Mouse (Mus musculus) colon, adult 2 months (tissue): Measurements from ENCODE around the gene BC048507. TPM values are rescaled to one million over a fixed set of nuclear protein-coding genes. Genes with fewer than 3 reads are reported as not detected.

Source experiments
- polyA plus RNA-seq: library from polyadenylated mRNA; depleted of rRNA; stranded (reverse); fragments of >200 nt; gene quantifications from 2 replicates; pipeline ENCODE4 v1.2.3, GENCODE M21; 2012; rRNA removed

Gene BC048507
- not detected in 2 replicates for polyA plus RNA-seq

GRCm38 (mm10) chr13:67863026-67863425, at the start of gene BC048507:
Gene BC048507 (plus strand): TSS chr13:67863326.

DNA sequence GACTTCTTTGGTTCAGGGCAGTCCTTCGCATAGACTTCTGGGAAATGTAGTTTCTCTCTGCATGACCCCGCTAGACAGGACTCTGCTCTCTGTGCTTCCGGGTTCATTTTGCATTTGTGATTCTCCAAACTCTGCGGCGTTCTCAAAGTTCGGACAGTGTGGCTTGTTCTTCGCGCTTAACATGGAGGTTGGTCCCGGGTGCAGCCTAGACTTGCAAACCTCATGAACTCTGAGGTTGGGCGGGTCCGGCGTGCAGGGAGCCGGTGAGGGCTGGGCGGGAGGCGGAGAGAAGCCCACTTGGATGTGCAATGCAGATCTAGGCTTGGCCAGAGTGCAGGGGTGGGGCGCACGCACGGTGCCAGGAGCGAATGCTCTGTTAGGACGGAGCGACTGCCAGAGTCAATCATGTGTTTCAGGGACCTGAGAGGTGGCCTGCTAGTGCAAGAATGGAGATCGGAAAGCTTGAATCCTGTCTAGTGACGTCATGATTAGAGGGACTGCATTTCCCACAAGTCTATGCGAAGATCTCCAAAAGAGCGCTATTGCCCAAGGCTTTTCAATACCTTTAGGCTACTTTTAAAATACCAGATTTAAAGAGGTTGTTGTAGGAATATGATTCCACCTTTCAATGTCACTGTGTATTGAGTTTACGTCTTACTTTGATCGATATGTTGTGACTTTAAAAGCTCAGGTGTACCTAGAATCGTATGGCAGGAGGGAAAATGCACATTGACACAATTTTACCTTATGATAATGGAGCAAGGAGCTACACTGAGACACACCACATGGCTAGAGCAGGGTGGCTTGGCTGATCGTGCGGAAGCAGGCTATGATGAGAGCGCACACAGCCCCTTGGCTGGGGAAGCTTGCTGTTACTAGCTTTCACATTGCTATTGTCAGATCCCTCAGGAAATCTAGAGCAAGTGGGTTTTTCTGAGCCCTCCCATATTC, 49.1 kb upstream of the BC048507 start, which contains the start of gene Zfp273:
Gene Zfp273, plus strand, starts transcription at position 31 of the 951 bp plus-strand sequence.

DNA sequence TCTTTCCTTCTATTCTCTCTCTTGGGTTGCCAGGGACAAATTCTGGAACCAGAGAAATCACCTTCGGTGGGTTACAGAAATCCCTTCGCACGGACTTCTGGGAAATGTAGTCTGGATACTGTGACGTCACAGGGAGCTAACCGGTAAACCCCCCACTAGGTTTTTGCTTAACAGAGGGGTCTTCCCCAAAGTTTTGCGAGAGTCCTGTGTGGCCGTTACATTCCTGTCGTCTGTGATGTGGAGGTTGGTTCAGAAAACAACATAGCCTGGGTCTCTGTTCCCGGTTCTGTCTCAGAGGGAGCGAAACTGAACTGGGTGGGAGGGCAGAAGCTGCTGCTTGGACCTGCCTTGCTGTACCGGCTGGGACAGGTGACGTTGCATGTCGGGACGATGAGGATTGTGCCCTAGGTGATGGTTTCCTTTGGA, 32.2 kb upstream of the BC048507 start, which contains the start of gene Gm10037:
Gene Gm10037, plus strand, starts transcription at position 196 of the 426 bp plus-strand sequence.

Other genes with a start within 250 kb of the BC048507 start
- not detected in 2 replicates for gene Gm49345, start 225.6 kb upstream of the BC048507 start, polyA plus RNA-seq
- gene Zfp729a, start 225.5 kb upstream of the BC048507 start, polyA plus RNA-seq = 0.28 and 0.42 TPM in 2 replicates
- 2.5 and 2.8 TPM in 2 replicates for gene Zfp738, start 176.3 kb upstream of the BC048507 start, polyA plus RNA-seq
- 0.26 and 0.46 TPM in 2 replicates for gene Zfp65, start 134.2 kb upstream of the BC048507 start, polyA plus RNA-seq
- 0.06 and 0.27 TPM in 2 replicates for gene Zfp85, start 108.1 kb upstream of the BC048507 start, polyA plus RNA-seq
- 0.69 and 0.96 TPM in 2 replicates for gene Zfp493, start 83.6 kb upstream of the BC048507 start, polyA plus RNA-seq
- gene Zfp273, start 49.6 kb upstream of the BC048507 start, polyA plus RNA-seq = 0.08 and 0.24 TPM in 2 replicates
- not detected in 2 replicates for gene Gm10037, start 32.2 kb upstream of the BC048507 start, polyA plus RNA-seq